Mouse (Mus musculus) kidney, postnatal 14 days (tissue): ENCODE data around the gene 4930486L24Rik.
"Not testable (repeated sequence)": the region's sequence is repeated elsewhere in the genome, so short reads cannot be mapped to it uniquely, and the experiment has no call there.

Experiments used
- DNase-seq: peaks from one replicate; pipeline ENCODE4 v3.0.0; 2022; ENCODE audit warnings: mixed read lengths

Gene 4930486L24Rik

DNA sequence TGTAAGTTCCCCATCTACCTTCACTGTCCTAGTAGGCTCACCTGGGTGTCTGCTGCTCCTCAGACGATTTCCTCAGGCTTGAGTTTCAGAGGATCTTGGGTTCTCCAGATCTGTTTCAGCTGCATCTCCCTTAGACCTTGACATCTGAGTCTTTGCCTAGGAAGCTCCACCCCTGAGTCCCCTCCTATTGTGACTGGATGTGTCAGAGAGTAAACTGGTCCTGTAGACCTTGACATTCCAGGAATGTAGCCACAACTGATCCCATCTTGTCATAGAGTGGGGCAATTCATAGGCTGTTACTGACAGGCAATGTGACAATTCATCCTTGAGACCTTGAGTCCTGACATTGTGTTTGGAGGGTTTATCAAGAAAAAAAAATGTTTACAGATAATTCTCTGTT is at the start of gene 4930486L24Rik:
Gene 4930486L24Rik, minus strand, starts transcription at position 195 of the 400 bp plus-strand sequence.
- no peak for DNase-seq

DNA sequence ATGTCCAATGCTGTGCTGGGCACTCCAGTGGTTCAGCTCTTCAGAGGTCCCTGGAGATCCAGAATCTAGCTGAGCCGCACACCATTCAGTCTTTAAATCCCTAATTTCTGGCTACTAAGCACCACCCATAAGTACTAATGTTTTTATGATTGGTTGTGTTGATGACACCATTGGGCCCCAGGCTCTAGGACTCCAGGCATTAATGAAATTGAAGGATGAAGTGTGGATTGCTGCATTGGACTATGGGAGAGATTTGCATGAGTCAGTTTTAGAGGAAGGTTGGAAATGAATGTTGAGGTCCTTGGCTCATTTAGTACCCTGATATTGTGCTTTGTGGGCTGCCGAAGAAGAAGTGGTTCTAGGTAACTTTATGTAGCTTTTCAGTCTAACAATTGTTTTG is 40.5 kb upstream of the 4930486L24Rik start, which contains the start of gene Tpbpb:
Gene Tpbpb, minus strand, starts transcription at position 101 of the 400 bp plus-strand sequence.
- DNase-seq, result not testable (repeated sequence)

DNA sequence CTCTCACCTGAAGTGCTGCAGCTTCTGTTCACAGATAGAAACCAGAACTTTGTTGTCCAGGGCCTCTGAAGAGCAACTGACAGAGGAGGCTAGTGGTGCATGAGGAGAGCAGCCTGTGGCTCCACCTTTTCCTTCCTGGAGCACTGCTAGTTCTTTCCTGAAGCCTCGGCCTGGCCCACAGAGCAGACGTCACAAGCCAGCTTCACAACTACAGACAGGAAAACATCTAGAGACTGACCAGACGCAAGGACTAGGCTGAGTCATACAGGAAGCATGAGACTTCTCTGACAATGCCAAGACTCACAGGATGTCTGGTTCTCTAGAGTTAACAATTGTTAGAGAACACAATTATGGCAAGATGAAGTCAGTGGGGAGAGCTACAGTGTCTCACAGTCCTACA is 33.1 kb upstream of the 4930486L24Rik start, which contains the start of gene Ctla2b:
Gene Ctla2b, minus strand, starts transcription at position 120 of the 400 bp plus-strand sequence.
- peak; percentile 73 for DNase-seq

DNA sequence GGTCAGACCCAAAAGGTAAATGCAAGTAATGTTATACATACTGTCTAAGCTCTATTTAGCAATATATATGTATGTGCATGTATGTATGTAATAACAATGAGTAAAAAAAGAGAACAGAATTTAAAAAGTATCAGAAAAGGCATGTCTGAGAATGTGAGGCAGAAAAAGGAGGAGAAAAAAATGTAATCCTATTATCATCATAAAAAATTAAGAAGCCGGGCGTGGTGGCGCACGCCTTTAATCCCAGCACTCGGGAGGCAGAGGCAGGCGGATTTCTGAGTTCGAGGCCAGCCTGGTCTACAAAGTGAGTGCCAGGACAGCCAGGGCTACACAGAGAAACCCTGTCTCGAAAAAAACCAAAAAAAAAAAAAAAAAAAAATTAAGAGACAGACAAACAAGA is 32.5 kb upstream of the 4930486L24Rik start, which contains the start of gene Gm49392:
Gene Gm49392, minus strand, starts transcription at position 101 of the 400 bp plus-strand sequence.
- not testable (repeated sequence) for DNase-seq

DNA sequence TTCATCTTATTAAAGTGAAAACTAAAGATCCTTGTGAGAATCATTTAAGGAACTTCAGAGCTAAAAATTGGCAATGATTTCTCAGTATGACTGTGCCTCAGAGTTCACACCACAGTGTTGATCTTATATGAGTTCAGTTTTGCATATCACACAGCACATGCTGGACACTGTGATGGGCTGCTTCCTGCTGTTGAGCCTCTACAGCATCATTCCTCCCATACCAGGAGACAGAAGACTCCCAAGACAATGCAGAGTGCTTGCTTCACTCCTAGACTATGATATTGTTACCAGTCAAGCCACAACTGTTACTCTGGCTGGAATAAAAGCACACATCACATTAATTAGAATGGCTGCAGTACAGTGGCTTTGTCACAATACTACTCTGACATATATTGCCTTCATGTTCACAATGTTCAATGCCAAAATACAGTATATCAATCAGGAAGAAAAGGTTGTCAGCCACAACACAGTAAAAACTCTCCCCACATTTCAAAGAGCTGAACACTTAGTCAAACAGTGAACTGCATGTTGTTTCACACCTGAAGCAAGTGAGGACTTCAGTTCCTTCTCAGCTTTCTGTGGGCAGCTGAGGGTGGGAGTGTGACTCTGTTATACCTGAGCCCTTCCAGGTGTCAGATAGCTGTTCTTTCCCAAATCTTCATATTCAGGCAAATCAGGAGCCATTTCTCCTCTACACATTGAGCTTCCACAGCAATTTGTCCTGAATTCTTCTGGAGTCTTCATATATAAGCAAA is 31.3 kb upstream of the 4930486L24Rik start:
- no peak for DNase-seq

DNA sequence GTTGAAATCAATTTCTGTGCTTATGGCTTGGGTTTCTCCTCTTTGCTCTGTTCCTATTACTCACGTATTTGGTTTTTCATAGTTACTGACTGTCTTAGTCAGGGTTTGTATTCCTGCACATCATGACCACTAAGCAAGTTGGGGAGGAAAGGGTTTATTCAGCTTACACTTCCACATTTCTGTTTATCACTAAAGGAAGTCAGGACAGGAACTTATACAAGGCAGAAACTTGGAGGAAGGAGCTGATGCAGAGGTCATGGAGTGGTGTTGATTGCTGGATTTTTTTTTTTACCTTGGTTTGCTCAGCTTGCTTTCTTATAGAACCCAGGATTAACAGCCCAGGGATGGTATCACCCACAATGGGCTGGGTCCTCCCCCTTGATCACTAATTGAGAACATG is 28.0 kb upstream of the 4930486L24Rik start:
- no peak for DNase-seq

DNA sequence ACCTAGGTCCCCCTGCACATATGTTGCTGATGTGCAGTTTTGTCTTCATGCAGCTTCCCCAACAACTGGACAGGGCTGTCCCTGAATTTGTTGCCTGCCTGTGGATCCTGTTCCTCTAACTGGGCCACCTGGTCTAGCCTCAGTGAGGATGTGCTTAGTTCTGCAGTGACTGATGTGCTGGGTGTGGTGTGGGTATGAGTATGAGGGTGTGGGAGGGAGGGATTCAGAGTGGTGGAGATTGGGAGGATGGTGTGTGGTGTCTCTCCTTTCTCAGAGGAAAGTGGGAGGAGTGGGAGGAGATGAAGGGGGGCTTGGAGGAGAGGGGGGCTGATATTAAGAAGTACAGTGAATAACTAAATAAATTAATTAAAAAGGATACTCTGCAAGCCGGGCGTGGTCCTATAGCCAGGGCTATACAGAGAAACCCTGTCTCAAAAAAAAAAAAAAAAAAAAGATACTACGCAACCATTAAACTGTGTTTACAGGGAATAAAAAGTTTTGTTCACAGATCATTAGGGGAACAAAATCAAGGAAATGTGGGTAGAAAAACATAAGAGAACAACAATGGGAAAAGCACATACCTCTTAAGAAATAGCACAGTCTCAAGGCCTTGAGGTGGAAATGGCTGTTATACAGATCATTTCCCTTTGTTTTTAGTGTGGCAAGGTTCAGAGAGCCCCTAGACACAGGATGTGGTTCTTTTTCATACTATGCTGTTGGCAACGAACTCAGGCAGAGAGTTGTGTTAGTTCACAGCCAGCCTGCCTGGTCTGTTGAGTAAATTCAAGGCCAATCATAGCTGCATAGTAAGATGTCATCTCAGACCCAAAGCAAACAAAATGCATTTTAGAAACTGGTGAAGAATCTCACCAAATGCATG is 15.8 kb downstream of the 4930486L24Rik start:
- peak; percentile 4 for DNase-seq

DNA sequence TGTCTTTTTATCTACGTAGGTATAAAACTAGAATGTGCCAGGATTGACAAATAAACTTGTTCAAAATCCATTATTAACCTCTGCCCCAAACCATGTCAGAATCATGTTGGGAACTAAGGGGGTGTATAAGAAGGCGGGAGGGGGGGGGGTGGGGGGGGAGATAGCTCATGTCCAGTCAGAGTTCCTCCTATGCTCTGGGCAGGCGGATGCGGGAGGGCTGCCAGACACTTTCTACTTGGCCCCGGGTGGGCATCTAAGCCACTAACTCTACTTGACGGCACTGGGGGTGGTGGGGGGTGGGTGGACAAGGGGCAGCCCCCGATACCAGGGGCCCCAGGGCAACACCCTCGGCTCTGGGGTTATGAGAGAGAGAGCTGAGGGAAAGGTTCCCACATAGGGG is 21.1 kb downstream of the 4930486L24Rik start:
- no peak for DNase-seq

DNA sequence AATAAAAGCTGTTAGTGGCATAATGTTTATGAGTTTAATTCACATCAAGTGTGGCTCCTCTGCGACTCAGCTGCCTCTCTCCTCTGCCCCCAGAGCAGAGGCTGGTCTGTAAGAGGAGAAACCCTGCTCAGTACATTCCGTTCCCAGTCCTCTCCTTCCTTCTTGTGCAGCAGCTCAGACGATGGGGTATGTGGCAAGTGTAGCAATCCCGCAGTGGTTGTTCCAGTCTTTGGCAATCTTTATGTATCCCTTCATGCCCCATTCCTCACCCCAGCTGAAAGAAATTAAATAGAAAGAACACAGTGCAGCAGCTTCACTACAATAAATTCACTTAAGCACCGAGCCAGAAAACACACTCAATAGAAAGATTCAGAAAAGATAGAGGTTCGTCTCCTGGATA is 21.6 kb downstream of the 4930486L24Rik start:
- DNase-seq, result no peak

DNA sequence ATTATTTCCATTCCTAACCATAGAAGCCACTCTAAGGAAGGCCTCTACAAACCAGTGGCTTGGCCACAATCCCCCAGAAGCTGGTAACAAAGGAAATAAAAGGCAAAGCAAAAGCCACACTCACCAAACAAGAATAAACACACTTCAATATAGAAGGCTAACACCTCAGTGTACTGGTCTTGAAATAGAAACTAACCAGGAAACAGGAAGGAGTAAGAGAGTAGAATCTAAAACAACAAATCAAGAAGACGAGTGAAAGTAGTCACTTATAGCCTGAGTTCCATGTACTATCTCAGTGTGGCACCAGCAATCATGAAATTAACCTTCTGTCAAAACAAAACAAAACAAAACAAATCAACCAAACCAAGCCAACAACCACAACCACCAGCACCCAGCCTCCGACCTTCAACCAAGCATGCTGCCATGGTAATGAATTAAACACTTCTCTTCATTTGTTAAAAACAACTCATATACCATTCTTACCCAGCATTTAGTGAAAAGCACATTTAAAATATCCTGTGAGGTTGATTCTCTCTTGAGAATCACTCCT is 24.8 kb downstream of the 4930486L24Rik start:
- no peak for DNase-seq

DNA sequence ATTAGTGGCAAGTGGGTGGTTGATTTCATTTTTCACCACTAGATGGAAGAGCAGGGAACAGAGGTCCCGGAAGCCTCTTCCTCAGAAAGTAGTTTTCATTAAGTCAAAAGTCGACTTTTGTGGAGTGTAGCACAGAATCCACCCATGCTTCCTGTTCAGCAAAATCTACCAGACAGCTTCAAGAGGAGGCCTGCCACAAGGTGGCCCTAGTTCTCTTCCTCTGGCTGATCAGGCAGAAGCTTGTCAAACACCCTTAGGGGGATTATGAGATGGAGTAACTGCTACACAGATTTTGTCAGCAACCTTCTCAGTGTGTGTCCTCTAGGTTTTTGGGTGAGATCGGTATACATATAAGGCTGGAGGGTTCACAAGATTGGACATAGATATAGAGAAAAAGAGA is 38.2 kb downstream of the 4930486L24Rik start:
- DNase-seq, result peak; percentile 30

DNA sequence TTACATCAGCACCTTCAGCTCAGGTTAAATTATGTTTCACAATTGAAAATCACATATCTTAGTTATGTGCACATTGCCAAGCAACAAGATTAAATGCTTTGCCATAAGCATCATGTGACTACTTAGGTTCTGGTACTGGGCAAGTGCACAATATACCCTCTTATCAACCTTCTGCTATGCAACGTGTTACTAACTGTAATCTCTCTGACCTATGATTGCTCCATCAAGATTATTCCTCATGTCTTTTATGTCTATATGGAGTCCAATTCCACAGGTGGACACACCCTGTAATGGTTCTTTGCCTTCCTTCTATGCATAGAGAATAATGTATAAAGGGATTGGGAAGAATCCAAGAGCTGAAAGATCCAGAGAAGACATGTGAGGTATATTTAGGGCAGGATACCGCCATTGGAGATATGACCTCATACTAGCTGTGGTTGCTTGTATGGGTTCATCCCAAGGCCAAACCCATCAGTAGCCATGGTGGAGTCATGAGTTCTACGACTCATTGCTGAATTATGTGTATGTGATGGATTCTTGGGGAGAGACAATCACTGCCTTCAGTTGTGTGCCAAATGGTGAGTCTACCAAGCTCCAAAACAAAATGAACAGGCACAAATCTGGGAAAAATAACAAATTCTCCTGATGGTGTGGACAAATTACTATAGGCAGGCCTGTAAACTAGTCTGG is 43.6 kb downstream of the 4930486L24Rik start:
- no peak for DNase-seq

DNA sequence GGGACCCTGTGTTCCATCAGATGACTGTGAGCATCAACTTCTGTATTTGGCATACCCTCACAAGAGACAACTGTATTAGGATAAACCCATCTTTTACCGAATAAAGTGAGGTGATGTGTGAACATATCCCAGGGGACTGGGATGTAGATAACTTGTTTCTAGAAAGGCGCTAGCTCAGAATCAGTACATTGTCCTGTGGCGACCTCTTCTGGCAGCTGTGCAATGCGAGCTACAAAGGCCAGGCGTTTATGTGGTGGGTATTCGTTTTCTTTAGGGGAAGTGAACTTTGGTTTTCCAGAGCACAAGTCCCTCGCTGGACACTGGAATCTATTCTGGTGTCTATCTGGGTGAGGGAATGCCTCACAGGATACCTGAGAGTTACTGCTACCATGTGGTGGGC is 44.8 kb downstream of the 4930486L24Rik start:
- DNase-seq, result peak; percentile 40

DNA sequence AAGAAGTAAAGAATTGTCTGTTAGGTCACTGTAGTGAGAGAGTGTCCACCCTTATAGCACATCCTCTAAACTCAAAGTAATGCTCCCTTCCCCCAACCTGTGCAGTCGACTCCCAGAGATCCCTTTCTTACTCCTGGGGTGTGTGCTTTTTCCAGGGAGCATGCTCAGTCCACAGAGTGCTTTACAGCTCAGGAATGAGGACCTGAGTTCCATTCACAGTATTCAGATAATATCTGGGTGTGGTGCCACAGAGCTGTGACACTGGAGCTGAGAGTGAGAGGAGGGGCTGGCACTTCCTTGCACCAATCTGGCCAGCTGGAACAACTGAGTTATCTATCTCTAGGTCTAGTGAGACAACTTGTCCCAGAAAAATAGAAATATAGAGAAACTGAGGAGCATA is 50.6 kb downstream of the 4930486L24Rik start:
- no peak for DNase-seq

DNA sequence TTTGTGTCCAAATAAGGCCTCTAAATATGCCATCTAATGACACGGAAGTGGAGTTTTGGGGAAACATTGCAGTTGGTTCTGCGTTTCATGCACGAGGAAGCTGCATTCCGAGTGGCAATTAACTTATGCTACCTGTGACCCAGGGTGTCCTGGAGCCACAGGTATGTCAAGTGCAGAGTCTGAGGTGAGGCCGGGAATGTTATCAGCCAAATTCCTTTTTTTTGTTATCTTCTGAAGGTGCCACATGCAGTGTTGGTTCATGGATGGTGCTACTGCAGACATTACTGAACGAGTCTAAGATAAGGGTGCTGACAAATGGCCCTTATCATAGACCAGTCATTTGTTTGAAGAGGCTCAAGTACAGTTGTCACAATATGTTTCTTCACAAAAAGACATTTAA is 51.5 kb downstream of the 4930486L24Rik start:
- DNase-seq, result no peak

DNA sequence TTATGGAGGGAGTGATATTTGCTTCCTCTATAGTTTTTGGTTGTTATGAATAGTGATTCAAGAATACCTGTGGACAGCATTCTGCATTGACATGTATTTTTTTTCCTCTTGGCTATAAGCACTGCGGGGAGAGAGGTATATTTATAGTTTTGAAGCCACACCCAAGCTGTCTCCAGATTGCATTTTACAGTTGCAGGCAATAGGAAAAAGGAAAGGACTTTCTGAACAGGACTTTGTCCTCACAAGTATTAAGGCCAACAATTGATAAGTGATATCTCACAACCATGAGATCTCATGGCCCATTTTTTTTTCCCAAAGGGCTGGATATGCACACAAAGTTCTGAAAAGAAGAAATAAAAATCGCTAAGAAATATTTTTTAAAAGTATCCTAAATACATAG is 54.6 kb downstream of the 4930486L24Rik start:
- no peak for DNase-seq

DNA sequence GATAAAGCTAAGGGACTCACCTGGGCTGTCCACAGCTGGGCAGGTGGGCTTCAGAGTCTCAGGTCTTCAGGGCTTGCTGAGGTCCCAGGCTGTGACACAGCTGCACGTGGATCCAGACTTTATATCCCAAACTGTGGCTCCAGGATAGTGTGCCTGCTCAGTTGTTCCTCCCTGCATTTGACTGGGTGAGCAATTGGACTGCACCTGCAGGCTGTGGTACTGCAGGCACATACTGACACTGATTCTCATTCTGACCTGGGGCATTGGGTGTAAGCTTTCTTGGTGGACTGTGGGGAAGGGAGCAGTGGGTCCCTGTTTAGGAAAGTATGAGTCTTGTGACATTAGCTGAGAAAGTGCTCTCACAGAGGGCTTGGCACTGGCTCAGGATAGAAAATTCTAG is 61.5 kb downstream of the 4930486L24Rik start, which contains the start of gene Ctsll3:
Gene Ctsll3, minus strand, starts transcription at position 101 of the 400 bp plus-strand sequence.
- DNase-seq, result no peak
